Mouse (Mus musculus) small intestine, adult 2 months (tissue): ENCODE results near the gene Mark1.

Source experiments
- CTCF ChIP-seq: fragments of 200-500 bp; IDR thresholded peaks from 2 replicates; pipeline ENCODE4 v1.5.1; 2012; ENCODE audit warnings: low read depth, mild to moderate bottlenecking, control low read depth, inconsistent platforms, low read length, moderate library complexity, mixed read lengths; ENCODE audit not compliant: insufficient replicate concordance, insufficient read length; ENCODE audit errors: extremely low read depth
- POLR2A ChIP-seq: fragments of 200-500 bp; IDR thresholded peaks from 2 replicates; pipeline ENCODE4 v1.6.1; 2012; ENCODE audit warnings: low read depth, mild to moderate bottlenecking, control low read depth, inconsistent platforms, low read length, moderate library complexity

GRCm38 (mm10) chr1:184881861-184882260 lies 117.5 kb downstream of the Mark1 start:
- TF ChIP-seq POLR2A: no peak
- TF ChIP-seq CTCF: no peak
